Mouse (Mus musculus) central nervous system, embryonic 18 days (tissue): ENCODE results near the gene Cpd. TPM values are rescaled to one million over a fixed set of nuclear protein-coding genes. Genes with fewer than 3 reads are reported as not detected.

ENCODE experiments used
- polyA plus RNA-seq: library from polyadenylated mRNA; depleted of rRNA; stranded (reverse); fragments of >200 nt; gene quantifications from 2 replicates; pipeline ENCODE4 v1.2.3, GENCODE M21; 2012; rRNA removed

Gene Cpd
- 19.9 and 20.8 TPM in 2 replicates for polyA plus RNA-seq

DNA sequence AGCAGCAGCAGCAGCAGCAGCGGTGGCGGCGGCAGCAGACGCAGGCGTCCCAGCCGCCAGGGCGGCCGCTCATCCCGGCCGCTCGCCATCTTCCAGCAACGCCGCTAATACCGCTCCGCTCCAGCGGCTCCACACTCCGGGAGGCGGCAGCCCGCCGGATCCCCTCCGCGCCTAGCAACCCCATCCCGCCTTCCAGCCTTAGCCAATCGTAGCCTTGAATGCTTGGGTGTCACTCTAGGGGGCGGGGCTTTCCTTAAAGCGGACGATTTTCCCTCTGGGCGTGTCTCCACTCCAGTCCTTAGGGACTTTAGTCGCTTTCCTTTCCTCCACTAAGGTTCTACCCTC is at the start of gene Cpd:
Gene Cpd (minus strand): TSS at position 141 of the 345 bp plus-strand sequence.

DNA sequence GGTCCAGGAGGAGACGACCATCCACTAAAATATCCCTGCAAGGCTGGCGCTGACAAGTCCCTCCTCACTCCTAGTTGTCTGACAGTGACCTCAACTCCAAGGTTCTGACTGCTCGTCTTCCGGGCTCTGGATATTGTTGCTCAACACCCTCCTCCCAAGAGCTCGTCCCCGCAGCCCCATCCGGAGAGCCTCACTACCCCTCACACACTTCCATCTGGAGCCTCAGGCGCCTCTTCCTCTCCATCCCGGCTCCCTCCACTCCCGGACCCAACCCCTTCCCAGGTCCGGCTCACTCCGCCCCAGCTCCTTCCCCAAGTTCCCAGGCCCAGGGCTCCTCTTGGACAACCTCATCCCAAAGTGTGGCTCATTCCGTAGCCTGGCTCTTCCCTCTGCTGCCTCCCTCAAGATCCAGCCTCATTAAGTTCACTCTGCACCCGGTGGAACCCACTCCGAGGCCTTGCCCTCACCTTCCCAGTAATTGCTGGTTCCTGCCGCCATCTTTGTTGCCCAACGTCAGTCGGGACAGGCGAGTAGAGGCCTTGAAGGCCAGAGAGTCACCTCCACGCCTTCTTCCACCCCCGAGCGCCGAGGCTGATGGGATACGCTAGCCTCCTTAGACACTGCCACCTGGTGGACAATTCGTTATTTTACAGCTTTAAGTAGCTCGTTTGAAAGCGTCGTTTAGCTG is 83.6 kb downstream of the Cpd start, which contains the start of gene Gosr1:
Gene Gosr1 (minus strand): TSS at position 527 of the 688 bp plus-strand sequence.

Other genes with a start within 250 kb of the Cpd start
- gene Abr, start 224.7 kb downstream of the Cpd start, polyA plus RNA-seq = 205 and 227 TPM in 2 replicates
- gene Bhlha9, start 174.5 kb downstream of the Cpd start, polyA plus RNA-seq = 1.5 and 1.9 TPM in 2 replicates
- 0.14 and 1.0 TPM in 2 replicates for gene Trarg1, start 167.2 kb downstream of the Cpd start, polyA plus RNA-seq
- gene Gosr1, start 83.4 kb downstream of the Cpd start, polyA plus RNA-seq = 24.2 and 24.9 TPM in 2 replicates
- 0.04 TPM in 1 of 2 replicates, not detected in the other for gene Tmigd1, start 55.1 kb upstream of the Cpd start, polyA plus RNA-seq
- 50.3 and 53.0 TPM in 2 replicates for gene Blmh, start 77.8 kb upstream of the Cpd start, polyA plus RNA-seq
- gene Slc6a4, start 151.6 kb upstream of the Cpd start, polyA plus RNA-seq = 10.1 and 12.2 TPM in 2 replicates
- 6.6 and 7.2 TPM in 2 replicates for gene Nsrp1, start 231.4 kb upstream of the Cpd start, polyA plus RNA-seq